Mouse (Mus musculus) E14TG2a.4 (cell line): ENCODE results near the gene Tsc2.

Experiments
- CTCF ChIP-seq: conservative IDR thresholded peaks from 2 replicates; pipeline ENCODE4 v1.5.1; 2014; ENCODE audit warnings: low read length
- POU5F1 ChIP-seq: IDR thresholded peaks from 2 replicates; pipeline ENCODE4 v1.6.1; 2014; ENCODE audit warnings: low read length, borderline replicate concordance

- TF ChIP-seq CTCF (no peak), POU5F1 (no peak)
Measured at GRCm38 (mm10) chr17:24604557-24604956, 27.9 kb downstream of the Tsc2 start.
